Mouse (Mus musculus) layer of hippocampus, postnatal 10 days (tissue): Measurements from ENCODE around the gene Mfge8. TPM values are rescaled to one million over a fixed set of nuclear protein-coding genes. Genes with fewer than 3 reads are reported as not detected.

Source experiments
- DNase-seq, 2 experiments: peaks; one replicate each; pipeline ENCODE4 v3.0.0; 2021; ENCODE audit warnings: low spot score in 2 of 2
- long read RNA-seq: library from polyadenylated mRNA; stranded (forward); transcript quantifications from one replicate; pipeline ENCODE4 v2.0.0, GENCODE M21; 2023
- total RNA-seq, 2 experiments: library from RNA; stranded (reverse); gene quantifications; 2 replicates each; pipeline ENCODE4 v1.2.3; 2021

The Mfge8 gene
- total RNA-seq: 100 to 1,000 TPM; 184 to 195 TPM
- long read RNA-seq, transcript Mfge8-202 (9 exons, 2,008 nt): major isoform, 205 of 246 reads
- long read RNA-seq, transcript Mfge8-201 (10 exons, 2,125 nt): minor isoform, 18 of 246 reads
- long read RNA-seq, partial matches to known transcripts: 6 of 246 reads
- long read RNA-seq, other reads (novel, unspliced or antisense): 10 of 246 reads

DNA sequence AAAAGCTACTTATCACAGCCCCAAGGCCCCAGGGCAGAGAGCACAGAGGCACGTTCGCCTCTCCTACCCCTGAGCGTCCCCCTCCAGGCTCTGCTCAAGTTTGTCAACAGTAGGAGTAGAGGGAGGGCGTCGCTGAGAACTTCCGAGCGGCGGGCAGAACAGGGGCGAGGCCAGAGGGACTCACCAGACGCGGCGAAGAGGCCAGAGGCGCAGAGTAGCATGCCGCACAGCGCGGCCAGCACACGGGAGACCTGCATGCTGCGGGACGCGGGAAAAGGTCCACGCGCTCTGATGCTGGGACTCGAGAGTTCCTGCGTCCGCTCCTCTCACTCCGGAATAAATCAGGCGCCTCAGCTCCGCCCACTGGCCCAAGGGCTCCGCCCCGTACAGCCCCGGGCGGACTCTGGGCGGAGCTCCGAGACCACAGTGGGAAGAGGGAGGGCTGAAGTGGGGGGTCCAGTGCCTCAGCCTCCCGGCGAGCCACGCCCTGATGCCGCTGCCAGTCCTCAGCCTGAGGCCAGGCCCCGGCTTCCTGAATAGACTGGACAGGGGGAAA lies at the start of gene Mfge8:
Mfge8 (minus strand) TSS at position 350 of the 556 bp plus-strand sequence.
- peak; percentile 76 to 85 for DNase-seq

DNA sequence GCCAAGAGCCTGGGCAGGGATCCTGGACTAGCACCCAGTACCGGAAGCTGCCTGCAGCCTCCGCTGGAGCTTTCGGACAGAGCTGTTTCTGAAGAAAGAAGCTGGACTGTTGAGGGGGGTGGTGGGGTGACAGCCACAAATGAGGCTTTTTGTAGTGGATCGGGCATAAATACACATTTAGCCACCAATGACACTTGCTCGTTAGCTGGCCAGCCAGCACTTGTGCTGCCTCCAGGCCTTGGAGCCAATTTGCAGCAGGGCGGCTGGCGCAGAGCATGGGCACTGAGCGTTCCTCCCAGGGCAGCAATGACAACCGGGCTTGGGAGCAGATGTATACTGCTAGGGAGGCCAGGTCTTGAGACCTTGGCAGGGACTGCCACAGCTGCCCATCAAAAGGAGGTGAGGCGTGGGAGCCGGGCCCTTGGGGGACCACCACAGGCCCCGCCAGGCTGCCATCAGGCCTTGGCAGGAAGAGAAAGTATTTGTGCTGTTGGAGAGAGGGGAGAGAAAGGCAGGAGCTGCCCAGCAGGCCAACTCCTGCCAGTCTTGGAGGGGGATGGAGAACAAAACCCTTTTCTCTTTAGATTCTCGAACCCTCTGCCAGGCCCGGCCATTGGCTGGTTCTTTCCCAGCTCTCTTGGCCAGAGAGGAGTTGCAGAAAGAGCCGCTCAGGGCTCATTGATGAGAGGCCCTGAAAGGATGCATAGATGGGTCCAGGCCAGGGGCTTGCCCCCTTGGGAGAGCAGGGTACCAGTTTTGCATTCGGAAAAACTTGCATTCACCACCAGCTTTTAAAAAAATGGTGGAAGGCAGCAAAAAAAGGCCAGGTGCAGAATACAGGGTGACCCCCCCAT lies 45.9 kb upstream of the Mfge8 start:
- DNase-seq: peak; percentile 77 to 83

DNA sequence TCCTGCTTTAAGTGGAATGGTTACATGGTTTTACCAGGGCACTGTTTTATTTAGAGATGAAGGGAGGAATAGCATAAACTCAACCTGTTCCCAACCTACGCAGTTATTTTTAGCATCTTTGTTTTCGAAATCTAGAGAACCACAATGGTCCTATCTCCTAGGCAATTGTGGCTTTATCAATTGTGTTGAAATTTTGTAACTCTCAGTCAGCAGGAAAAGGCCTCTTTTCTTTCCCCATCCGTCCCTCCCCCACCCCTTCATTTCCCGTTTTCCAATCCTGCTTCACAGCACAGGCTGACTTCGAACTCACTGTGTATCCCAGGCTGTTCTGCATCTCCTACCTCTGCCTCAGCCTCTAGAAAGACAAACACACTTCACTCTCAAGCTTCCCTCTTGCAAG lies 45.1 kb upstream of the Mfge8 start:
- DNase-seq: no peak

DNA sequence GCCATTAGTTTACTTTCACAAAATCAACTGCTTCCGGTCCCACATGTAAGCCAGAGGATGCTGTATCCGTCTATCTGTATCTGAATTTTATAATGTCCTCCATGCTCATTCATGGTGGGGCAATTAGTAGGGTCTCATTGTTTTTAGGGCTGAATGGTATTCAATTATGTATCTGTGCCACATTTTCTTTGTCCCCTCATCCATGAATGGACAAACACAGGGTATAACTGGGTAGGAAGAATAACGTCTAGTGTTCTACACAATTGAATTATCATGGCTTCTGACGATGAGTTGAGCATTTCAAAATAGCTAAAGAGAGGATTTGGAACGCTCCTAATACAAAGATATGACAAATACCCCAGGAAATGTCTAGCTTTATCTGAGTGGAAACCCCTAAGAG lies 42.6 kb upstream of the Mfge8 start:
- no peak for DNase-seq

DNA sequence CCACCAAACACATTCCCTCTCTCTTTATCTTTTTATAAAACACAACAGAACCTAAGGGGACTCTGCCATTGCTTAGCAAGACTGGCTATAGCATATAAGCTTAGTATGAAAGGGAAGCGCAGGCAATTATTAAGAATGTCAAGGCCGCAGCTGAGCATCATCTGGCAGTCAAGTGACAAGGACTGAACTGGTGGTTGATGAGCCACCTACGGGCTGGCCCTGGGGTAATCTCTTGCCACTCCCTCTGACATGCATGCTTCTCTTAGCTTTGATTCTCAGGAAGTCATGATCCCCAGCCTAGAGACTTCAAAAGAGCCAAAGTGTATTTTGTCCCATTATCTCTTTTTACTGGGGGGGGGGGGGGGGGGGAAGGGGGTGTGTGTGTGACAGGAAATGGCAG lies 41.7 kb upstream of the Mfge8 start:
- DNase-seq: no peak

DNA sequence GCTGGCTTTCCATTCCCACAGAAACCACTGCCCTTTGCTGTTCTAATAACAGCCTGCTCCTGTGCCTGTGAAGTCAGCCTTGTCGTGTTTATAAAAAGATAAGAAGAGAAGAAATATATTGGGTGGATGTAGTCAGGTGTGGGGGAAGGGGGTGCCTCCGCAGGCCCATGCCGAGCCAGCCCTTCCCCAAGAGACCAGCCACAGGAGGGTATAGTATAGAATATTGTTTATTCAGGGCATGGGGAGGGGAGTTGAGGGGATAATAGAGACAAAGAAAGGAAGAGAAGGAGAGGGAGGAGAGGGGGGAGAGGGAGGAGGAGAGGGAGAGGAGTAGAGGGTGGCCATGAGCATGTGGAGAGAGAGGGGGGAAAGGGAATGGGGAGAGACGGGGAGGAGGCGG lies 40.4 kb upstream of the Mfge8 start:
- DNase-seq: no peak

DNA sequence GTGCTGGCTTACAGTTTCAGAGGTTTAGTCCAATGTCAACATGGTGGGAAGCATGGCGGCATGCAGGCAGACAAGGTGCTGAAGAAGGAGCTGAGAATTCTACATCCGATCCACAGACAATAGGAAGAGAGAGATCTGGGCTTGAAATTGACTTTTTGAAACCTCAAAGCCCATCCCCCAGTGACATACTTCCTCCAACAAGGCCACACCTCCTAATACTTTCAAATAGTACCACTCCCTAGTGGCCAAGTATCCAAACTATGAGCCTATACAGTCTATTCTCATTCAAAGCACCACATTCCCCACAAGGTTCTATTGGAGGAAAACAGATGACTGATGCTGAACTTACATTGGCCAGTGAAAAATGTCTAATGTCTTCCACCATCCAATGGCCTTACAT lies 38.7 kb upstream of the Mfge8 start:
- DNase-seq: no peak

DNA sequence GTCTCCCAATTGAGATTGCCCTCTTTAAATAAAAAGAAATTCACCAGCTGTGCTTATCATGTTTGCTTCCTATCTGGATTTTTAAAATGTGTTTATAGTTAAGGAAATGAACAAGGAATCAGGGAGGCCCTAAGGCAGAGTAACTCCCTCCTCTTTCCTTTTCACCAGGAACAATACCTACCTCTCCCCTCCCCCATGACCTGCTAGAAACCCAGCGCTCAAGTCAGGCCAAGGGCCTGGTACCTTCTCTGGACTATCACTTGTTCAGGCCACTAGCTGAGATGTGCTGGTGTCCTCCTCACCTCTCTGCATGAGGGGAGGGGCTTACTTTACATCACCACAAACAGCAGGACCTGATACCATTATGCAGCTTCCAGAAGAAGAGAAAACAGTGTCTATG lies 34.6 kb upstream of the Mfge8 start:
- no peak for DNase-seq

DNA sequence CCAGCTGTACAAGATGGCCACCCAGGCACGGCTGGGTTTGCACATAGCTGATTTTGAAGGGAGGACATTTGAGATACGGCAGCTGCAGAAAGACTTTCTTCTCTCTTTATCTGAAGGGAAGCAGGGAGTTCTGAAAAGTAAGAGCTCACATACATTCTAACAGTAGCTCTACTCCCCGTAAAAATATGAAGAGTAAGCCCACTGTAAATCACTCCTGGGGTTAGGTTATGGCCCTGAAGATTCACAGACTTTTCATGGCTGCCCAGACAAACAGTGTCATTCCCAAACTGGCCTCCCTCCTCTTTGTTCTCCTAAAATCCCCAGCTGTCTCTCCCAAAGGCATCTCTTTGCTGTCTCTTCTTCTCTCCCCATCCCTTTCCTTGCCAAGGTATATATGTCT lies 24.9 kb upstream of the Mfge8 start:
- no peak for DNase-seq

DNA sequence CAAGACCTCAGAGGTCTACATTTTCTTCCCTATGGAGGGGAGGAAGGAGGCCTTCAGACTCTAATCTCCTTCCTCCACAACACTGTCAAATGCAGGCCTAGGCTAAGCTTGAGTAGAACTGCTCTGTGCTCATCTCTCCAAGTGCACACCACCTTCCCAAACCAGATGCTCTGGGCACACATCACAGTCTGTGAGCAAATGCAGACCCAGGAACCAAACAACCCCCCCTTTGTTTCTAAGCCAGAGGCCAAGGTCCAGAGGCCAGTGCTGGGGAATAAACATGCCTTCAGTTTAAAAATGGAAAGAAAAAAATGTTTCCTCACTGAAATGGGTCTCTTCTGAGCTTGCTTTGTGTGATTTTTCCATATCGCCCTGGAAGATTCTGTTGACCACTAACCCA lies 22.9 kb upstream of the Mfge8 start:
- DNase-seq: no peak

DNA sequence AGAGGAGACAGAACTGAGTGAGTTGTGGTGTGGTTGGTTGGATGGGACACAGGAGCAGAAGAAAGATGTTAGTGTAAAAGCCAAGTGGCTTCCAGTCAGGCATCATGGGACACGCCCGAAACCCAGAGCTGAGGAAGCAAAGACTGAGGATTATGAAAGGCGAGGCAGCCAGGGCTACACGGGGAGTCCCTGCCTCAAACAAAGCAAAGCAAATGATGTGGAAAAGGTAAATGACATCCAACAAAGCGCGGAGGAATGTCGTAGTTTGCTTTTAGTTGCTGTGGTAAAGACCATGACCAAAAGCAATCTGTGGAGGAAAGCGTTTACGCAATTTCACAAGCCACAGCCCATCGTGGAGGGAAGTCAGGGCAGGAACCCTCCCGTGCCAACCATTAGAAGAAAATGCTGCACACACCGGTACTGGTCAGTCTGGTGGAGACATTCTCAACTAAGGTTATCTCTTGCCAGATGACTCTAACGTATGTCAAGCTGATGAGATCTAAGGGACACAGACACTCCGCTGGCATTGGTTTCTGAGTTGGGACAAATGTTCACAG lies 18.2 kb upstream of the Mfge8 start:
- no peak for DNase-seq

DNA sequence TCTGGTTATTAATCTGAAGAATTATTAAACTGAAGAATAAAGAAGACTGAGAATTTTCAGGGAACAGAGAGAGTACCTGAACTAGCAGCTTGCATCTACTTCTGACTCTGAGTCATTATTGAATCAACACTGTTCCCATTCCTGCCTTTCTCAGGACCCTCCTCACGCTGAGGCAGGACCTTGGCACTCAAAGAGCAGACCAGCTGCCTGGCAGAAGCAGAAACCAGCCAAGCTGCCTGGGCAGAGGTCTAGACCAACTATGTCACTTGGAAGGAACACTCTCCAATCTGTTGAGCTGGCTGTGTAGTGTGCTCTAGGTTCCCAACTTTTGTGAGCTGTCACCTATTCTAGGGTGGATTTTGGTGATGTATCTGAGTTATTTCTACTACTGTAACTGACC lies 10.5 kb upstream of the Mfge8 start:
- no peak for DNase-seq

DNA sequence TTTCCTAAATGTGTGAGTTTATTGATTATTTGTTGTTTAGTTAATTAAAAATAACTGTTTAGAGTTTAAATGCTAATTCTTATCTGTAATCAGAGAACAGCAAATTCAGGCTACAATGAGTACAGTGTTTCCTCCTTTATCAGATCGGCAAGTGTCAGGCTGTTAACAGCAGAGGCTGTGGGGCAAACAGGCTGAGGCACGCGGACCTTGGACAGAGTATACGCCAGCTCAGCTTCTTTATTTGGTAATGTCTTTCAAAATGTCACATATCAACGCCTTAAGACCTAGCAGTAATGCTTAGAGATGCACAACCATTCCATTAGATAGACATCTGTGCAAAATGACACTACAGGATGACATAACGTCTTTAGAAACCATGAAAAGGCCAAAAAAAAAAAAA lies 662 bp upstream of the Mfge8 start:
- DNase-seq: no peak

DNA sequence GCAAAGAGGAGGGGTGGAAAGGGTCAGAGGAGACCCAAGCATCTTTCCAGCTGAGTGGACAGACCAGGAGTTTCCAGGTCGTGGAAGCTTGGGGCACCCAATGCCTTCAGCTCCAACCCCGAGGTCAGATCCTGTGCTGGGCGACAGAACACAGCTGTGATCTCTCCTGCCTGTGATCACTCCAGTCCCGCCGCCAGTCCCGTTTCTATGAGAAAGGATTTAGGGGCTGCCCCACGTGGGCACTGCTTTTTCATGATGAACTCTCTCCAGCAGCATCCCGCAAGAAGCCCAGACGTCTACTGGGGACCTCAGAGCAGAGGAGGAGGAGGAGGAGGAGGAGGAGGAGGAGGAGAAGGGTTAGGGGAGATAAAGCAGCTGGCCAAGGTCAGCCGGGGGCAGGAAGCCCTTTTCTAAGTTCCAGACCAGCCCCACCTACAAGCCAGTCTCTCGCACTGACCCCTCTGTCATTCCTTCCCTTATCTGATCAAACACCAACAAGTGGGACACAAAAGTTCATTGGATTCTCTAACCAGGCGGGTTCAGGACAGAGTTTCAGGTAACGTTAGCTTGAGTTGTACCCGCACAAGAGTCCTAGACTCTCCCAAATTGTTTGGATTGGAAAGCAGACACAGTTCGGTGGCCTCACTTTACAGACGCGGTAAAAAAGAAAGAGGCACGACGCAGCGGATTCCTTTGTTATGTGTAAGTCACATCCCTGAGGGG lies 768 bp downstream of the Mfge8 start:
- no peak for DNase-seq

DNA sequence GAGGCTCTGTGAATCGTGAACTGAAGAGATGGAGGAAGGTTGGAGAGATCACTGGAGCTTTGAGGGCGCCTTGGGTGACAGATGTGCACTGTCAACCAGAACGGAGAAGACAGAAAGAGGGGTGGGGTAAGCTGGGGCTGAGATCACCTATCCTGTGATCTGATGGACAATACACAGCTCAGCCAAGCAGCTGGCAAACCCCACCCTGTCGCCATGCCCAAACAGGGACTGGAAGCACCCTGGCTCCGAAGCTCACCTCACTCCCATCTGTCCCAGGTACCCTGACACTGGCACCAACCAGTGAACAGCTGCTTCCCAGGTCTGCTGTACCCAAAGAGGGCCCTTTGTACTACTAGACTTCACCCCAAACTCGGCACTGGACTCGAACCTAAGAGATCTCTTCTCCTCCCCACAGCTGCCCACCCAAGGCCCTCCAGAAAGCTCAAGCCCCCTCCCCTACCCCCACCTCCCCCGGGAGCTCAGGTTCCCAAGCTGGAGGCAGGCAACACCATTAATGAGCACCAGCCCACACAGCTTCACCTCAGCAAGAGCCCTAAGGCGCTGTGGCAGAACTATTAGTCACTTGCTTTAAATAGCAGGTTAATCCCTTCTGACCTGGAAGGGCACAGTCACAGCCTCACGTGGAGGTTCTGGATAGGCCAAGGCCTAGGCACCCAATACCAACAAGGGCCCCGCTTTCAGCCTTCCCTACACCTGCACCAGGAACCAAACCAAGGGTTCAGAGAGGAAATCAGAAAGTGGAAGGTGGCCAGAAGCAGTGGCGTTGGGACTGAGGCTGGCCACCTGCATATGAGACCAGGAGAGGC lies 1.6 kb downstream of the Mfge8 start:
- no peak for DNase-seq

DNA sequence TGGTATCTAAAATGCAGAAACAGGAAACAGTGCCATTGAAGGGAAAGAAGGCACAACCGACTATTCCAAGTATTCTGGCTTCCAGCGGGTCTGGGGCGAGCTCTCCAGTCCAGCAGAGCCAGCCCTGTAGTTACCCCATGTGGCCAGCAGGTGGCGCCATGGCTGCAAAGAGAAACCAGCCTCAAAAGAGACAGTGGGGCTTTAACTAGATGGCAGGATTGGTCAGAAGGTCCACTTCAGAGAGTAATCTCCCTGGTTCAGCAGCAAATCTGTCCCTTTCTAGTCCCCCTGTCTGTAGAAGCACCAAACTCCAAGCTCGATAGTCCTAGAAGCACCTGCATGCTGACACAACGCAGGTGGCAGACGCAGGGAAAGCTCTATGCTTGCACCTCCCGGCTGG lies 8.0 kb downstream of the Mfge8 start:
- peak; percentile 92 for DNase-seq

DNA sequence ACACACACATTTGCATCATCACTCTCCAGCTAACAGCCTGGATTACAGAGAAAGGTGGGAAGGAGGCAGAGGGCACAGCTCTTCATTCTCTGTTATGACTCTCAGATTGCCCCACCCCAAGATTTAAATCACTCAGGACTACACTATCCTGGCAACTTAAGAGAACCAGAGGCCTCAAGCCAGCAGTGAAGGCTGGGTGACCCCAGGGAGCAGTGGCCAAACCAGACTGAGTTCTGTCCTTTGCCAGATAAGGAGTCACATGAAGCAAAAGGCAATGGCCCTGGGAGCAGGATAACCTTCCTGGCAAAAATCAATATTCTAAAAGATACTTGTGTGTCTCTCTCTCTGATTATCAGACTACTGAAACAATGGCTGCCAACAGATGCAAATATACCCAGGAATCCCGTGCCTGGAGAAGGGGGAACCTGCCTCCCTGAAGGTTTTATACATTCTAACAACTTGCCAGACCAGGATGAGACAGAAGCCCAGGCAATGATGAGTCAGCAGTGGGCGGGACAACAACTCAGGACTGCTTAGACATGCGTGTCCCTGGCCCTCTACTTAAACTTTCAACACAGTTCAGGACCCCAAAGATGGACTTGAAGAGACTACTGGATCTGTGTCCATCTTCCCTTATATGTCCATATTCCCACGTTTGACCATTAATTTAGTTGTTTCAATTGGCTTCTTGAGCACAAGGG lies 8.8 kb downstream of the Mfge8 start:
- no peak for DNase-seq

DNA sequence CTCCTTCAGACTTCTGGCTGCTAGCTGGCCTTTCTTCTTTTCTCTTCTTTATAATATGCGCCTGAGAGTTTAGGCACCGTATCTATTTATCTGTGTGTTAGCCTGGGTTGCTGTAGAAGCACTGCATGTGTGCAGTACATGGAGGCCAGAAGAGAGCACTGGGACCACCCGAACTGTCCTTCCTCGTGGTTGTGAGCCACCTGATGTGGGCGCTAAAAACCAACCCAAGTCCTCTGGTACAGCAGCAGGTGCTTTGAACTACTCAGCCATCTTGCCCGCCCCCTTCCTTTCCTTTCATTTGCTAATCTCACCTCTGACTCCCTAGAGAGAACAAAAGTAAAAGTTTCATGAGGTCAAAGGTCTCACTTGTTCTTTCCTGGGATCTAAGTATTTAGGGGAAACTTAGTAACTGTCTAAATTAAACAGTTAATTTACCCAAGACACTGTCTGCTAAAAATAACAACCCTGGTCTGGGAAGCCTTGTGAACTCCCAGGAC lies 9.5 kb downstream of the Mfge8 start:
- DNase-seq: no peak

DNA sequence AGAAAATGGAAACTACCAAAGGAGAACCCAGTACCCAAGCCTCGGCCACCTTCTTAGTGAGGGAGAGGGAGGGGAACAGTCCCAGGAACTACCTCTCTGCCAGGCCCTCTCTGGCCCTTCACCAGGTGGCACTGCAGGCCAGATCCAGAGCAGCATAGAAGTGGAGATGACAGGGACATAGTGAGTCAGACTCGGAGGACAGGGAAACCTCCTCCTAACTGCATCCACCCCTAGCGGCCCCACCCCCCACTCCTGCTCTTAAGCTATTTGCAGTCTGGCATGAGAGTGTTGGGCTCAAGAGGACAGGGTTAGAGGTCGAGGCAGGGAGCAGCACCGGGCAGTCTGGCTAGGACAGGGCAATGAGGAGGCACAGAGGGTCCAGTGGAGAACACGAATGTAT lies 15.5 kb downstream of the Mfge8 start:
- no peak for DNase-seq

DNA sequence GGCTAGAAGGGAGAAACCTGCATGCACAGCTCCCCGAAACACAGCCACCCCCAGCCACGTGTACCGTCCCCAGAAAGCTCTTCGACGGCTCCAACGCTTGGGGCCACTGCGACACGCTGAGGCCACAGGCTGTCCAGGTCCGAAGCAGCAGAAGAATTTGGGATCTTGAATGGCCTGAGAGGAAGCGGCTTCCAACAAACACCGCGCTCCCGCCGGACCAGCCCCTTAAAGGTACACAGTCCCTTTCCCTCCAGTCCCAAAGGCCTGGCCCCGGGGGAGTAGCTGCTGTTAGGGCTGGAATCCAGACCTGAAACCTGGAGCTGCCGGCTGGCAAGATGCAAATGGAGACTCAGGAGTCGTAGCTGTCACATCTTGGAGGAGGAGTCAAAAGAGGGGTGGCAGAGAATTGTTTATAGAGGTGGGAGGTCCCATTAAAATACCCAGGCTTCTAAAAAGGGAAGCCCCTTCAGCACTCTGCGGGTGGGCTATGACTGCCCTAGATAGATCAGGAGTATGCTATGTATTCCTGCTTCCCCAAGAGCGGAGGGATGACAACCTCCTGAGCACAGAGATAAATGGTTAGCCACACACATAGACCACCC lies 17.9 kb downstream of the Mfge8 start, which contains the start of gene Hapln3:
Hapln3 (minus strand) TSS at position 176 of the 602 bp plus-strand sequence.
- peak in 1 of 2 experiments; percentile 41 for DNase-seq
